Mouse (Mus musculus) heart, postnatal 25 days (tissue): ENCODE results near the gene Polr1a. TPM values are rescaled to one million over a fixed set of nuclear protein-coding genes. Genes with fewer than 3 reads are reported as not detected.
A peak's percentile ranks its signal among the peaks of the same experiment; 100 is the strongest.
"Not testable (repeated sequence)": the region's sequence is repeated elsewhere in the genome, so short reads cannot be mapped to it uniquely, and the experiment has no call there.

Experiments used
- DNase-seq: peaks from one replicate; pipeline ENCODE4 v3.0.0; 2022; ENCODE audit warnings: low spot score
- intact Hi-C: fragments of 180-260 bp; cut with DNase I; formaldehyde crosslinking; loops from one replicate; pipeline ENCODE4 v1.15.1; 2025
- total RNA-seq, 2 experiments: library from RNA; stranded (reverse); gene quantifications; 2 replicates each; pipeline ENCODE4 v1.2.3; 2021

The Polr1a gene
- 10 to 100 TPM; 41.9 TPM for total RNA-seq

DNA sequence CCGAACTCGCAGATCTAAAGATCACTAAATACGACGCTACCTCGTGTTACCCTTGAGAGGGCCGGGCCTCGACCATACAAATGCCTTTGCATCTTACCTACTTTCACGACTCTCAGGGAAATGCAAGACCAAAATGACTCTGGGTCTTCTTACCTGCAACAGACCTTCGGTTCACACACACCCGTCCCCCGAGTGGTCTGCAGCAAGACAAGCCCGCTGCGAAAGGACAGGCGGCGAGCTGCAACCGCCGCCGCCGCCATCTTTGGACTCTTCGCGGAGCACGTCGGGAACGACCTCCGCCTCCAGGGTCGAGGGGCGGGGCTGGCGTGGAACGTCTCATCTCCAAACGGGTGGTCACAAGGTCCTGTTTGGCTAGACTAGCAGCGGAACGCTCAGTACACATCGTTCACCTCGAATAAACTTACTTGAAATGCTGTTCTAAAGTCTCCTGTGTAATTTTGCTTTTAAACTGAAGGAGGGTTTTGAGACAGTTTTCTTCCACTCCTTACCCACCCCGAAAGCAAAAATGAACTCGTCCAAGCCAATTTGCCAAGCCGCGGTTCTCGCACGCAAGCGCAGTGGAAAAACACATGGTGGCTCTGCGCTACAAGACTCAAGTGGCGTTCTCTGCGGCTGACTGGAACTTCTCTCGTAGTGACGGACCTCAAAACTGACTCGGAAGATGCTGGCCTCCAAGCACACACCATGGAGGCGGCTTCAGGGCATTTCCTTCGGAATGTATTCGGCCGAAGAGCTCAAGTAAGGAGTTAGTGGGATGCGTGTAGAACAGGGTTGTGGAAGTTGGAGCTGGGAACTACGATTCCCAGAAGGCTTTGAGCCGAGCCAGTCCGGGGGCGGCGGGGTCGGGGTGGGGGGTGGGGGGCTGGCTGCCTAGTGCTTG lies at the start of gene Polr1a, which contains the start of gene Ptcd3:
TSS of gene Polr1a (plus strand) at position 573 of the 901 bp plus-strand sequence.
TSS of gene Ptcd3 (minus strand) at position 270 of the 901 bp plus-strand sequence.
- intact Hi-C loops, result no loop called here
- peak; percentile 79 for DNase-seq

- no peak for DNase-seq
- intact Hi-C loops, result loop anchor here (5.0 kb wide), 1 partner anchor 300 kb away; no protein-coding TSS in a partner anchor
Observed at GRCm38 (mm10) chr6:71867751-71868150, 41.1 kb upstream of the Polr1a start.

DNA sequence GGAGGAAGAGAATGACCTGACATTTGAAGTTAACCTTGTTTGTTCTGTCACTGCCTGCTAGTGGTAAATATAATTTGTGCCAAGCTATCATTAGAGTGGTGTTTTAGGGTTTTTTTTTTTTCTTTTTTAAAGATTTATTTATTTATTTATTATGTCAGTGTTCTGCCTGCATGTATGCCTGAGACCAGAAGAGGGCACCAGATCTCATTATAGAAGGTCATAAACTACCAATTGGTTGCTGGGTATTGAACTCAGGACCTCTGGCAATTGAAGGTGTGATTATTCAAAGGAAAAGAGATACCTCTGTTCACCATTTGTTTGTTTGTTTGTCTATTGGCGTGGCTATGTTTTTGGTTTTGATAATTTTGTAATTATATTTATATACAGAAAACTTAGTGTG lies 40.0 kb upstream of the Polr1a start:
- intact Hi-C loops, result loop anchor here (5.0 kb wide), 1 partner anchor 298 kb away; no protein-coding TSS in a partner anchor

DNA sequence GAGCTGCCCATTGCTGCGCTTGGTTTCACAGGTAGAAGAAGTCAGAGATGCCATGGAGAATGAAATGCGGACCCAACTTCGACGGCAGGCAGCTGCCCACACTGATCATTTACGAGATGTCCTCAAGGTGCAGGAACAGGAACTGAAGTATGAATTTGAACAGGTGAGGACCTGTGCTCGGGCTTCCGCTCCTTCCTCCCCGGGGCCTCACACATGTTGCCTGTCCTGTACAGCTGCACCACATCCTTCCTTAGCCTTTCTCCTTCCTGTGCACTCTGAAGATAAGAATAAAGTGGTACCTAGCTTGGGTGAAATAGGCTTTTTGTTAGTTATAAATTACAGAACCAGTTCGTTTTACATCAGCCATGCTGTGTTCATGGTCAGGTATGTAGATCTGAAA lies 37.5 kb upstream of the Polr1a start:
- intact Hi-C loops, result no loop called here

More for the DNA sequence above, 40.0 kb upstream of the Polr1a start:
- no peak for DNase-seq

GRCm38 (mm10) chr6:71877965-71878760 lies 30.7 kb upstream of the Polr1a start:
- intact Hi-C loops, result no loop called here
- DNase-seq, result no peak

More for the DNA sequence above, 37.5 kb upstream of the Polr1a start:
- no peak for DNase-seq

DNA sequence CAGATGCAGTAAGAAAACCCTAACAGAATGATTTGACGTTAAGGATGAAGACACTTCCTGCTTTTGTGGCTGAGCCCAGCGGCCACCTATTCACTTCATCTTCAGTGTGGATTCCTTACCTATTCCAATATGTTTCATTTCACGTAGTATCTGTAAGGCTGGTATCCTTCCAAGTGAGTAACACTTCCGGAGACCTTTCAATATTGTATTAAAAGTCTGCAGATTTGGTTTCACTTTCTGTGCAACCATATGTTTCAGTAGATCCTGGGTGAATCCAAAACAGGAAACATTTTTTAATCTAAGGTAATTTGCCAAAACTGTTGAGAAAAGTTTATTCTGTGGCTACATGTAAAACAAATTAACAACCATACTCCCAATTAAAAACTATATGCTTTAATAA lies 15.6 kb upstream of the Polr1a start:
- no peak for DNase-seq
- intact Hi-C loops, result no loop called here

- no peak for DNase-seq
- intact Hi-C loops, result no loop called here
Observed at GRCm38 (mm10) chr6:71907702-71908235, 1.1 kb upstream of the Polr1a start.

DNA sequence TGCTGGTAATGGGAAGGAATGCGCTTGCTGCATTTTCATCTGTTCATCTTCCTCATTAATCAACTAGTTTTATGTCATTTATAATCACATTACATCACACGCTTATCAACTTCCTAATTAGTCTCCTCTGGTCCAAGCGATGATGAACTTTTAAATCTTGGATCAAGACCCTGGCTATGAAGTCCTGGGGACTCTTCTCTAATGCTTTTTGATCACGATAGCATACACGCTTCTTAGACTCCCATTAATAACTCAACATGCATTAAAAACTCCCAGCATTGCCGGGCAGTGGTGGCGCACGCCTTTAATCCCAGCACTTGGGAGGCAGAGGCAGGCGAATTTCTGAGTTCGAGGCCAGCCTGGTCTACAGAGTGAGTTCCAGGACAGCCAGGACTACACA lies 531 bp downstream of the Polr1a start:
- intact Hi-C loops, result no loop called here

GRCm38 (mm10) chr6:71909840-71910239 lies 987 bp downstream of the Polr1a start:
- DNase-seq, result no peak
- intact Hi-C loops, result no loop called here

More for the DNA sequence above, 531 bp downstream of the Polr1a start:
- no peak for DNase-seq

DNA sequence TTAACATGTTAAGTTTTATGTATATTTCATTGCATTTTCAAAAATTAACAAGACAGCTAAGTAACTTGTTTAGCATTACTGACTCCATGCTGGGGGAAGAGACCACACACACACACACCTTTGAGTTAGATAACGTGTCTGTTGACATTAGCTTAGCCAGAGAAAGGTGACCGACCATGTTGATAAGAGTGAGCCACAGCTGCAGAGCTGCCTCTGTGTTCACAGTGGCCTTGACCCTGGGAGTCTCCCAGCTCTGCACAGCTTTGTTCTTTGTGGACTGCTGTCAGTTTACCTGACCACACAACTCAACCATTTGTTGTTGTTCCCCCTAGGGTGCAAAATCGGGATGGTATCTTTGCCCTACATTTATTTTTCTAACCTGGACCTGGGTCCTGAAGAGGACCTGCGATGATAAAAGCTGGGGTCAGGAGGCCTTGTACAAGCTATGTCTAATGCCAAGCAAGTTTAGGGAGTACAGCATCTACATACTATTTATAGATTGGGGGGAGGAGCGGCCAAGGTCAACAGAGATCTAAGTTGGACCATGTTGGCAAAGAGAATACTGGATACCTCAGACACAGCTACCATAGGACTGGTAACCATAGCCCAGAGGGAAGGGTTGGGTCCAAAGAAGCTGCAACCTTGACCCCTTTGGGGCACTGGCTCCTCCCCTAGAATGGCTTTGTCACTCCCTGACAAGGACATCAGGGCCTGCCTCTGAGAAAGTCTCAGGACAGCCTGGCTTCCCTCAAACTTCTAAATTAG lies 3.0 kb downstream of the Polr1a start:
- DNase-seq, result no peak
- intact Hi-C loops, result no loop called here

DNA sequence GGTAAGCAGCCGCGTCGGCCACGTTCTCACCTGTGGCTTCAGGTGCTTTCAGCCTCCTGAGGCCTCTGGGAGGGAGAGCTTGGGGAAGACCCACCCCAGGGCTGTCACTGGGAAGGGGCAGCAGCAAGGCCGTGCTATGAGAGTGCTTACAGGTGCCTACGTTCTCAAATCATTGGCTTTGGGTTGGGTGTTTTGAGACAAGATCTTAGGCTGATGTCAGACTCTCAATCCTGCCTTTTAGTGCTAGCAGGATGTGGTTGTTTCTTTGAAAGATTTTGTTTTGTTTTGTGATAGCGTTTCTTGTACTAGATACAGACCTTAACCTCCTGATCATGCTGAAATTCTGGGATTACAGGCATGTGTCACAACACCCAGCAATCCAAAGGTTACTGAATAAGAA lies 11.9 kb downstream of the Polr1a start:
- no peak for DNase-seq
- intact Hi-C loops, result no loop called here

DNA sequence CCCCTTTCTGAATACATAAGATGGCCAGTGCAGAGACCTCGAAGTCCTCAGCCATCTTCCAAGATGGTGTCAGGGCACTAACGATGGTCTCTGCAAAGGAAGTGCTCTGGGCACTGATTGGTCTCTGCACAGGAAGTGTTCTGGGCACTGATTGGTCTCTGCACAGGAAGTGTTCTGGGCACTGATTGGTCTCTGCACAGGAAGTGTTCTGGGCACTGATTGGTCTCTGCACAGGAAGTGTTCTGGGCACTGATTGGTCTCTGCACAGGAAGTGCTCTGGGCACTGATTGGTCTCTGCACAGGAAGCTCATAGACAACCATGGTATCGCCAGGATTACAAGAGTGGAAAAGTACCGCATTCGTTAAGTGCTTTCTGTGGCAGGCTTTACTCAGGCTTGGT lies 16.4 kb downstream of the Polr1a start:
- not testable (repeated sequence) for DNase-seq
- intact Hi-C loops, result loop anchor here (5.0 kb wide), 2 partner anchors 127 to 337 kb away; no protein-coding TSS in a partner anchor

- DNase-seq, result no peak
- intact Hi-C loops, result loop anchor here (1.0 to 5.0 kb wide), 3 partner anchors 124 to 334 kb away; no protein-coding TSS in a partner anchor
Observed at GRCm38 (mm10) chr6:71927911-71928310, 19.1 kb downstream of the Polr1a start.

GRCm38 (mm10) chr6:71930053-71930452 lies 21.2 kb downstream of the Polr1a start:
- intact Hi-C loops, result loop anchor here (1.0 to 5.0 kb wide), 2 partner anchors 167 to 234 kb away; partner anchors contain the start of gene St3gal5
- DNase-seq, result no peak

- intact Hi-C loops, result loop anchor here (1.0 to 5.0 kb wide), 2 partner anchors 166 to 233 kb away; partner anchors contain the start of gene St3gal5
- no peak for DNase-seq
Observed at GRCm38 (mm10) chr6:71930830-71931437, 22.1 kb downstream of the Polr1a start.

DNA sequence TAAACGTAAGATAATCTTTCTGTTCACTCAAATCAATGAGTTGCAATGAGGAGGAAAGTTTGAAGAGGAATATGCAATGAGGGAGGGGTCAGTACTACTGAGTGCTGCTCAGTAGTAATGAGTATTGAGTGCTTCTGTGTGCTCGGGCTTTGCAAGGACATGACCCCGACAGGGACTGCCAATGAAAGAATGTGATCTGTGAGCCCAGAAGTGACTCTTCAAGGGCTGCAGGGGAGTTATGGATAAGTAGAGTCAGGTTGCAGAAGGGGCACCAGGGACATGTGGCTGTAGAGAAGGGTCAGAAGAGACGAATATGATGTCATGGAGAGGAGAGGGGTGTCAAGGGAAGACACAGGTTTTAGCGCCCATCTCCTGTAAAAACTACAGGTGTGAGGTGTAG lies 23.5 kb downstream of the Polr1a start:
- DNase-seq, result no peak
- intact Hi-C loops, result loop anchor here (5.0 kb wide), 1 partner anchor 165 kb away; the partner anchor contains the start of gene St3gal5

- intact Hi-C loops, result loop anchor here (5.0 kb wide), 1 partner anchor 163 kb away; the partner anchor contains the start of gene St3gal5
- DNase-seq, result peak; percentile 64
Observed at GRCm38 (mm10) chr6:71934081-71934556, 25.3 kb downstream of the Polr1a start.

- intact Hi-C loops, result no loop called here
- DNase-seq, result no peak
Observed at GRCm38 (mm10) chr6:71935737-71936136, 26.9 kb downstream of the Polr1a start.
